Comparison of ENCODE assay signal across 22 mouse cellular contexts in genomic region chr7:67551242-67551641, GRCm38 (mm10).
DNase-seq lines count a peak whose midpoint lies in the region; ATAC-seq and TF ChIP-seq lines count a peak whose summit lies in the region.
"Had no signal": no experiment of that assay in that cellular context is flagged by ENCODE, and none has a peak within 500 bp of the region (broad histone marks: within the 10 kb centered on the region; RNA-seq: fewer than 3 reads in every experiment).

No protein-coding gene starts in this region.

- no peak for TF ChIP-seq CTCF in testis, adult 2 months (IDR thresholded peaks at IDR 0.05; ENCODE audit: control insufficient read depth, insufficient read depth, insufficient replicate concordance, low read depth, low read length)

- DNase-seq in testis, postnatal 14 days (ENCODE audit: low spot score): no peak
- no peak for DNase-seq in gastrocnemius, adult 18-20 months (ENCODE audit: low spot score)
- DNase-seq in lung, postnatal 25 days (ENCODE audit: low spot score): no peak
- DNase-seq: adrenal gland, adult 2 months; adrenal gland, postnatal 14 days; cerebellum, adult 11-12 months; cerebellum, adult 8-10 months; cerebellum, postnatal 10 days; cerebellum, postnatal 36 days; gastrocnemius, adult 2 months; gastrocnemius, postnatal 14 days; heart, adult 2 months had no signal

- peak; percentile 77 for ATAC-seq in granulocyte monocyte progenitor cell, adult 5-6 weeks (replicated peaks; ENCODE audit: poor library complexity, severe bottlenecking)
- peak; percentile 73 for ATAC-seq in monocyte, adult 5-6 weeks (replicated peaks; ENCODE audit: insufficient number of reproducible peaks, low FRiP score, low TSS enrichment, poor library complexity, severe bottlenecking)
- ATAC-seq: CD4-positive, CD25-positive, alpha-beta regulatory T cell, adult 4 months; forebrain, embryonic 13.5 days; forebrain, embryonic 16.5 days had no signal

- peak overlapping the region; percentile 51 for H3K27ac ChIP-seq in testis, adult 2 months (ENCODE audit: control insufficient read depth, insufficient read depth, low read depth, low read length)
- H3K27ac ChIP-seq: forebrain, embryonic 10.5 days; forebrain, embryonic 13.5 days; gastrocnemius, adult 2 months; heart, adult 2 months; heart, embryonic 10.5 days; hindbrain, embryonic 12.5 days; hindbrain, embryonic 15.5 days had no signal

- no peaks in the 10 kb centered on the region for H3K36me3 ChIP-seq in testis, adult 2 months (ENCODE audit: control insufficient read depth, insufficient read depth, low read length)
- H3K36me3 ChIP-seq: forebrain, embryonic 10.5 days; heart, embryonic 10.5 days; hindbrain, embryonic 12.5 days; hindbrain, embryonic 15.5 days had no signal

- no peaks in the 10 kb centered on the region for H3K27me3 ChIP-seq in testis, adult 2 months (ENCODE audit: control insufficient read depth, insufficient read depth, low read length)
- H3K27me3 ChIP-seq: forebrain, embryonic 13.5 days; hindbrain, embryonic 12.5 days; hindbrain, embryonic 15.5 days had no signal

- no peaks in the 10 kb centered on the region; the same call in 1 of the 2 replicates for H3K4me1 ChIP-seq in testis, adult 2 months (ENCODE audit: control insufficient read depth, insufficient read depth, low read length)
- H3K4me1 ChIP-seq: forebrain, embryonic 10.5 days had no signal

- no peak overlapping the region for H3K4me3 ChIP-seq in testis, adult 2 months (ENCODE audit: control insufficient read depth, low read depth, low read length)
- H3K4me3 ChIP-seq: forebrain, embryonic 10.5 days; forebrain, embryonic 13.5 days; gastrocnemius, adult 2 months; heart, adult 2 months; heart, embryonic 10.5 days; hindbrain, embryonic 12.5 days; hindbrain, embryonic 15.5 days had no signal

- no peak for TF ChIP-seq POLR2A in testis, adult 2 months (IDR thresholded peaks at IDR 0.05; ENCODE audit: control insufficient read depth, low read depth, low read length)
